ENCODE assay signal across 8 mouse cellular contexts in genomic region chr9:21352463-21353372, GRCm38 (mm10). TPM values are rescaled to one million over a fixed set of nuclear protein-coding genes. Genes with fewer than 3 reads are reported as not detected.
DNase-seq lines count a peak whose midpoint lies in the region; ATAC-seq and TF ChIP-seq lines count a peak whose summit lies in the region.

No protein-coding gene starts in this region.

- H3K27me3 ChIP-seq in lung, embryonic 14.5 days (ENCODE audit: insufficient read depth, low read length): no peaks in the 10 kb centered on the region
- no peaks in the 10 kb centered on the region for H3K27me3 ChIP-seq in hindbrain, embryonic 12.5 days

- H3K27ac ChIP-seq in lung, embryonic 14.5 days (ENCODE audit: low read depth): peak overlapping the region; percentile 65
- H3K27ac ChIP-seq in hindbrain, embryonic 12.5 days: peak overlapping the region; percentile 23; the same call in 1 of the 2 replicates

- peak overlapping the region; percentile 40 for H3K9ac ChIP-seq in lung, embryonic 14.5 days
- H3K9ac ChIP-seq in hindbrain, embryonic 12.5 days: peak overlapping the region; percentile 43; the same call in 1 of the 2 replicates

- H3K4me3 ChIP-seq in lung, embryonic 14.5 days (ENCODE audit: low read depth, low read length): no peak overlapping the region
- no peak overlapping the region for H3K4me3 ChIP-seq in hindbrain, embryonic 12.5 days

- TF ChIP-seq CTCF in lung, embryonic 14.5 days (IDR thresholded peaks at IDR 0.05; ENCODE audit: low read depth): no peak

- WGBS in lung, embryonic 14.5 days: 37% methylated on average over 20 of the region's 20 CpGs
- 34% methylated on average over 20 of the region's 20 CpGs for WGBS in hindbrain, embryonic 12.5 days

- ATAC-seq in lung, embryonic 14.5 days (ENCODE audit: insufficient read depth): peak; percentile 18; the same call in 1 of the 2 replicates
- ATAC-seq in hindbrain, embryonic 12.5 days (ENCODE audit: low FRiP score): no peak

- no peak overlapping the region for H3K4me2 ChIP-seq in lung, embryonic 14.5 days
- H3K4me2 ChIP-seq in hindbrain, embryonic 12.5 days (replicated peaks): no peak overlapping the region

- no peak for DNase-seq in lung, embryonic 14.5 days
- DNase-seq in lung, adult 18-20 months: no peak
- peak; percentile 26 for DNase-seq in embryo, embryonic 11 days
- peak; percentile 37 for DNase-seq in lung, postnatal 10 days
- no peak for DNase-seq in cerebellum, postnatal 25 days
- no peak for DNase-seq in cerebellum, adult 18-20 months
- DNase-seq in cerebellum, postnatal 10 days: no peak

- no peaks in the 10 kb centered on the region for H3K9me3 ChIP-seq in lung, embryonic 14.5 days (ENCODE audit: low read depth, low read length)
- no peaks in the 10 kb centered on the region for H3K9me3 ChIP-seq in hindbrain, embryonic 12.5 days (replicated peaks)

- H3K4me1 ChIP-seq in lung, embryonic 14.5 days (ENCODE audit: insufficient read depth): no peaks in the 10 kb centered on the region
- peaks cover 13% of the 10 kb centered on the region for H3K4me1 ChIP-seq in hindbrain, embryonic 12.5 days

- peaks cover 72% of the 10 kb centered on the region for H3K36me3 ChIP-seq in lung, embryonic 14.5 days (ENCODE audit: insufficient read depth)
- H3K36me3 ChIP-seq in hindbrain, embryonic 12.5 days: peaks cover 56% of the 10 kb centered on the region

RNA-seq across cellular contexts. Expression of gene Ilf3, which starts 15.0 kb away (rescaled TPM):
- 217 and 223 TPM in 2 replicates for polyA plus RNA-seq in lung, embryonic 14.5 days (2014; fragmentation: Nextera tagmentation; extraction: Ambion mirVana)
- 283 and 294 TPM in 2 replicates for polyA plus RNA-seq in hindbrain, embryonic 12.5 days (2016; fragmentation: Nextera tagmentation; extraction: Ambion mirVana)

RNA-seq across cellular contexts. Expression of gene Slc44a2, which starts 32.2 kb away (rescaled TPM):
- 122 TPM in 2 replicates for polyA plus RNA-seq in lung, embryonic 14.5 days (2014; fragmentation: Nextera tagmentation; extraction: Ambion mirVana)
- polyA plus RNA-seq in hindbrain, embryonic 12.5 days (2016; fragmentation: Nextera tagmentation; extraction: Ambion mirVana): 86.8 and 93.2 TPM in 2 replicates

RNA-seq across cellular contexts. Expression of gene Ap1m2, which starts 40.6 kb away (rescaled TPM):
- 45.7 and 45.8 TPM in 2 replicates for polyA plus RNA-seq in lung, embryonic 14.5 days (2014; fragmentation: Nextera tagmentation; extraction: Ambion mirVana)
- polyA plus RNA-seq in hindbrain, embryonic 12.5 days (2016; fragmentation: Nextera tagmentation; extraction: Ambion mirVana): 3.2 and 7.6 TPM in 2 replicates

RNA-seq across cellular contexts. Expression of gene Qtrt1, which starts 58.9 kb away (rescaled TPM):
- polyA plus RNA-seq in lung, embryonic 14.5 days (2014; fragmentation: Nextera tagmentation; extraction: Ambion mirVana): 49.0 and 55.1 TPM in 2 replicates
- polyA plus RNA-seq in hindbrain, embryonic 12.5 days (2016; fragmentation: Nextera tagmentation; extraction: Ambion mirVana): 42.1 and 47.8 TPM in 2 replicates

Comparison
In these comparisons a context has a peak if more than half of its experiments do, and no peak if none do; other contexts are left out.
1. DNase-seq: peak in embryo, embryonic 11 days (single experiment) and lung, postnatal 10 days (single experiment); none in lung, embryonic 14.5 days (single experiment), lung, adult 18-20 months (0 of 2), cerebellum, postnatal 25 days (0 of 2), cerebellum, adult 18-20 months (0 of 2) and cerebellum, postnatal 10 days (0 of 2).